Mouse (Mus musculus) C2C12 (cell line): ENCODE results near the gene Gp9.

Experiments
- CEBPB ChIP-seq: IDR thresholded peaks from one replicate; pipeline ENCODE4 v1.6.1; 2011; ENCODE audit warnings: low read depth, mild to moderate bottlenecking, control low read depth, moderate library complexity
- CTCF ChIP-seq: IDR thresholded peaks from one replicate; pipeline ENCODE4 v1.5.1; 2011; ENCODE audit not compliant: control insufficient read depth, insufficient read depth, insufficient read length
- MAX ChIP-seq: IDR thresholded peaks from one replicate; pipeline ENCODE4 v1.6.1; 2011; ENCODE audit warnings: mild to moderate bottlenecking, control low read depth
- MYOD1 ChIP-seq: IDR thresholded peaks from one replicate; pipeline ENCODE4 v1.6.1; 2011; ENCODE audit warnings: low read depth; ENCODE audit not compliant: control insufficient read depth, insufficient read length
- MYOG ChIP-seq: IDR thresholded peaks from one replicate; pipeline ENCODE4 v1.6.1; 2011; ENCODE audit not compliant: control insufficient read depth, insufficient read length; ENCODE audit errors: extremely low read depth
- USF1 ChIP-seq: IDR thresholded peaks from one replicate; pipeline ENCODE4 v1.6.1; 2011; ENCODE audit warnings: low read depth, mild to moderate bottlenecking, control low read depth, moderate library complexity

- TF ChIP-seq MAX (no peak), USF1 (no peak), CTCF (peak; percentile 9), CEBPB (no peak), MYOG (no peak), MYOD1 (no peak)
Measured at GRCm38 (mm10) chr6:87770626-87771025, 7.2 kb upstream of the Gp9 start.
